Mouse (Mus musculus): ENCODE data around the gene Gm4187.
"Not testable (repeated sequence)": the region's sequence is repeated elsewhere in the genome, so short reads cannot be mapped to it uniquely, and the experiment has no call there.

Gm4187 gene

DNA sequence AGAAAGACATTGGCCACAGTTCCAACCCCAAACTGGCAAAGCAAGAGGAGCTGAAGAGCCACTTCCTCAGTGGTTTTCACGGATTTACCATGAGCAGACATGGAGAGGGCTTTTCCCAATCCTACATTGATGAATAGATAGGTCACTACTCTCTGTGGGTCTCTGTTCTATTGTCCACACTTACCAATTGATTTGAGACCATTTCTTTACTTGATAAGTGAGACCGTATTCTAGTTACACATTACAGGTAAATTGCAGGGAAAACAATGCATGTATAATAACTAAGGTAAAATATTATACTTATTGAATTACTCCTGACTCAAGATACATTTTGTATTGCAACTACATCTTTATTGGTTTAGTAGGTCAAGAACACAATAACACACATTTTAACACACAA is at the start of gene Gm4187:
TSS of gene Gm4187 (minus strand) at position 101 of the 400 bp plus-strand sequence.
- not testable (repeated sequence) for DNase-seq (ENCODE audit: low read depth, low spot score)

DNA sequence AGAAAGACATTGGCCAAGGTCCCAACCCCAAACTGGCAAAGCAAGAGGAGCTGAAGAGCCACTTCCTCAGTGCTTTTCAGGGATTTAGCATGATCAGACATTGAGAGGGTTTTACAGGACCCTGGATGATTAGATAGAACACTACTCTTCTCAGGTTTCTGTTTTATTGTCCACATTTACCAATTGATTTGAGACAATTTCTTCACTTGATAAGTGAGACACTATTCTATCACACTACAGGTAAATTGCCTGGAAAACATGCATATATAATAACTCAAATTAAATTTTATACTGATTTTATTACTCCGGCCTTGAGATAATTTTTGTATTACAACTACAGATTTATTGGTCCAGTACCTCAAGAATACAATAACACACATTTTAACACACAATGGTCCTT is 41.4 kb upstream of the Gm4187 start, which contains the start of gene Gm8660:
TSS of gene Gm8660 (minus strand) at position 101 of the 400 bp plus-strand sequence.
- DNase-seq (ENCODE audit: low read depth, low spot score) = not testable (repeated sequence)
